Mouse (Mus musculus) mammary gland, adult 2 months (tissue): ENCODE results near the gene Fer1l4. TPM values are rescaled to one million over a fixed set of nuclear protein-coding genes. Genes with fewer than 3 reads are reported as not detected.

ENCODE experiments used
- polyA plus RNA-seq: library from polyadenylated mRNA; depleted of rRNA; stranded (reverse); fragments of >200 nt; gene quantifications from 2 replicates; pipeline ENCODE4 v1.2.3, GENCODE M21; 2012; ENCODE audit warnings: low replicate concordance; rRNA removed

The Fer1l4 gene
- 6.6 and 7.5 TPM in 2 replicates for polyA plus RNA-seq

GRCm38 (mm10) chr2:156052816-156053215, at the start of gene Fer1l4:
Fer1l4 (minus strand) TSS chr2:156052947.

GRCm38 (mm10) chr2:156065099-156066041, 12.6 kb upstream of the Fer1l4 start, which contains the start of gene Spag4:
Spag4 (plus strand) TSS chr2:156065175.

GRCm38 (mm10) chr2:156007888-156008532, 44.7 kb downstream of the Fer1l4 start, which contains the start of the genes 6430550D23Rik and Ergic3:
6430550D23Rik (minus strand) TSS chr2:156007977.
Ergic3 (plus strand) TSS chr2:156008045.

Other genes starting within 250 kb of the Fer1l4 start
- 70.9 and 110 TPM in 2 replicates for gene BC029722, start 233.5 kb downstream of the Fer1l4 start, polyA plus RNA-seq
- 103 and 117 TPM in 2 replicates for gene Eif6, start 226.0 kb downstream of the Fer1l4 start, polyA plus RNA-seq
- 0.04 and 0.36 TPM in 2 replicates for gene Fam83c, start 218.1 kb downstream of the Fer1l4 start, polyA plus RNA-seq
- gene Uqcc1, start 122.6 kb downstream of the Fer1l4 start, polyA plus RNA-seq = 17.9 and 69.2 TPM in 2 replicates
- gene Gm15557, start 112.2 kb downstream of the Fer1l4 start, polyA plus RNA-seq = not detected in 2 replicates
- gene Gdf5, start 107.6 kb downstream of the Fer1l4 start, polyA plus RNA-seq = 0.63 and 1.0 TPM in 2 replicates
- 10.2 and 10.8 TPM in 2 replicates for gene Cep250, start 96.5 kb downstream of the Fer1l4 start, polyA plus RNA-seq
- gene 6430550D23Rik, start 45.0 kb downstream of the Fer1l4 start, polyA plus RNA-seq = 2.4 and 6.7 TPM in 2 replicates
- gene Ergic3, start 44.9 kb downstream of the Fer1l4 start, polyA plus RNA-seq = 195 and 238 TPM in 2 replicates
- gene Spag4, start 12.2 kb upstream of the Fer1l4 start, polyA plus RNA-seq = 4.6 and 6.2 TPM in 2 replicates
- gene Cpne1, start 59.0 kb upstream of the Fer1l4 start, polyA plus RNA-seq = 88.5 and 117 TPM in 2 replicates
- 9.4 and 17.0 TPM in 2 replicates for gene Rbm12, start 59.0 kb upstream of the Fer1l4 start, polyA plus RNA-seq
- gene Gm28036, start 74.1 kb upstream of the Fer1l4 start, polyA plus RNA-seq = 2.4 and 4.8 TPM in 2 replicates
- 181 and 383 TPM in 2 replicates for gene Romo1, start 91.1 kb upstream of the Fer1l4 start, polyA plus RNA-seq
- 67.7 and 98.0 TPM in 2 replicates for gene Nfs1, start 91.2 kb upstream of the Fer1l4 start, polyA plus RNA-seq
- gene Rbm39, start 127.3 kb upstream of the Fer1l4 start, polyA plus RNA-seq = 34.1 and 83.0 TPM in 2 replicates
- 16.7 and 22.2 TPM in 2 replicates for gene Phf20, start 143.5 kb upstream of the Fer1l4 start, polyA plus RNA-seq